Mouse (Mus musculus) right cerebral cortex, postnatal 36 days (tissue): ENCODE measurements around the gene 1700016C15Rik.

Experiments used
- DNase-seq, 2 experiments: peaks; one replicate each; pipeline ENCODE4 v3.0.0; 2022; ENCODE audit warnings: low spot score in 2 of 2, mixed read lengths in 1 of 2

The 1700016C15Rik gene

GRCm38 (mm10) chr1:177797151-177797755, 67.6 kb downstream of the 1700016C15Rik start:
- no peak for DNase-seq
